Mouse (Mus musculus): ENCODE data around the gene Myo19. TPM values are rescaled to one million over a fixed set of nuclear protein-coding genes. Genes with fewer than 3 reads are reported as not detected.

Myo19 gene
- polyA plus RNA-seq (2014; fragmentation: Illumina TruSeq; extraction: RNeasy Lipid Tissue Mini Kit (QIAGEN cat#74804); ENCODE audit: low read depth, low replicate concordance) = 8.1 TPM

DNA sequence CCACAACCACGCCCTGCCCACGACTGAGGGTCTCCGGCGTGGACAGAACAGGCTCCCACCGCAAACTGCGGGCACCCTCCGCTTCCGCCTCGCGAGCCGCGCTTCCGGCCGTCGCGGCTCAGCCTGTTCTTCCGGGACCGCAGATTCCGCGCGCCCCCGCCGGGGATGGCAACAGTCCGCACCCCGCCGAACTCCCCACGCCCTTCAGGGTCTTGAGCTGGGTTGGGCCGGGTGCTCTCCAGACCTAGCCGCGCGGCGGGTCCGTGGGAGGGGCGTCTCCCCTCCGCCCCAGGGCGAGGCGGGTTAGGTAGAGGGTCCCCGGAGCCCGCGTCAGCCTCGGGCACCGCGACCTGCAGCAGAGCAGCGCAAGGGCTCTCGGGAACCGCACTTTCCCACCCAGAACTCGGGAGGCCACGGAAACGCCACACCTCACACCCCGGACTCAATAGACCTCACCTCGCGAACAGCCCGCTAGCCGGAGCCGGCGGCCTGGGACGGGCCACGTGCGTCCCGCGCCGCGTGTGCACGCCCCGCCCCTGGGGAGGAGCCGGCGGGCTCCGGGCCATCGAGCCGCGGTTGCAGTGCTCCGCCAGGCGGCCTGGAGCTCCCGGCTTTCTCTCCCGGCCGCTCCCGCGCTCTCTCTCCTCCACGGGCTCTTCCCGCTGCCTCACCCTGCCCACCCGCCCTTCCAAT is at the start of gene Myo19, which contains the start of gene Pigw:
Gene Myo19 (plus strand): TSS at position 377 of the 693 bp plus-strand sequence.
Gene Pigw (minus strand): TSS at position 514 of the 693 bp plus-strand sequence.

DNA sequence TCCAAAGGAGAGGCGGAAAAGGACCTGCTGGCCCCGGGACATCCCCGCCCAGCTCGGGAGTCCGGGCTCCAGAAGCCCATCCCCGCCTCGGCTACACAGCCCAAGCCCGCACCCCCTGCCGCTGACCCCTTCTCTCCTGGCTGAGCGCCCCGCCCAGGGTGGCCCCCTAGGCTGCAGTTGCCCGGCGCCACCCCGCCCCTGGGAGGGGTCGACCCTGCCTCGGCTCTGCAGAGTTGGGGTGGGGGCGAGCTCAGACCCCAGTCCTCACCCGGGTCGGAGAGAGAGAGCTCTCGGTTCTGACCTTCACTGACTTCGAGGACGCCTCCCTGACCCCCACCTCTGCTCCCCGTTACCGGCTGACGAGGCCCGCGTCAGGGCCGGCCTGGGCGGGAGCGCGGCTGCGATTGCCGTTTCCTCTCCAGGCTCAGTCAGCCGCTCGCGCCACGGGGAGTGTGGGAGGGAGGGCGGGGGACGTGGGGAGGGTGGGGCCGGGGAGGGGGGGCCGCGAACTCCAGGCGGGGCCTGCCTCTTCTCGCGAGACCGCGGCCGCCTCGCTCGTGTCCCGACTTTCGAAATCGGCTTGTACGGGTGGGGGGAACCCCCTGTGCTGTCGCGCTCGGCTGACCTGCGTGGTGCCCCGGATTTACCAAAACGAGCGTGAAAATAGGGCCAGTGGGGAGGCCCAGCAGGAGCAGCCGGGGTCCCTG is 9.5 kb upstream of the Myo19 start, which contains the start of gene Ggnbp2:
Gene Ggnbp2 (minus strand): TSS at position 481 of the 707 bp plus-strand sequence.

DNA sequence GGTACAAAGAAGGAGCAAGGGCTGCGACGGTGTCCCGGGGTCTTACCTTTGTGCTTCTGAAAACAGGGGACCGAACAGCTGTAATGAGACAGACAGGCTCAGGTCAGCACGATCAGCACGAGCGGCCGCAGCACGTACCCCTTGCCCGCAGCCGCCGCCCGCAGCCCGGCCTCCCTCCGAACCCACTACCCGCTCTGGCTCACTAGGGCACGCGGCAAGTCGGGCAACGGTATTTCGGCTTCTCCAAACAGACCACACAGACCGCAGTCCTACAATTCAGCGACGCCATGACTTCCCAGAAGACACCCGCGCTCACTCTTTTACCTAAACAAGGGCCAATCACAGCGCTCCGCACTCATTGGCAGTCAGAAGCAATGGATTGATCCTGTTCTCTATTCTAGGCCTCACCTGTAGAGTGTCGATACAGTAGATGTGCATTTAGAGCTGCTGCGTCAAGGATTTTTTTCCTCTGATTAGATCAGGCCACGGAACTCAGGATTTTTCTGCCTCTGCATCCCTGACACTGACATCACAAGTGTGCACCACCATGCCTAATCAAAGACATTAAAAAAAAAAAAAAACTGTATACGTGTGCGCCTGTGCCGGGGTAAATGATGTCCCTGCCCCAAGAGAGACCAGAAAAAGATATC is 36.2 kb downstream of the Myo19 start, which contains the start of gene Znhit3:
Gene Znhit3 (minus strand): TSS at position 314 of the 650 bp plus-strand sequence.

DNA sequence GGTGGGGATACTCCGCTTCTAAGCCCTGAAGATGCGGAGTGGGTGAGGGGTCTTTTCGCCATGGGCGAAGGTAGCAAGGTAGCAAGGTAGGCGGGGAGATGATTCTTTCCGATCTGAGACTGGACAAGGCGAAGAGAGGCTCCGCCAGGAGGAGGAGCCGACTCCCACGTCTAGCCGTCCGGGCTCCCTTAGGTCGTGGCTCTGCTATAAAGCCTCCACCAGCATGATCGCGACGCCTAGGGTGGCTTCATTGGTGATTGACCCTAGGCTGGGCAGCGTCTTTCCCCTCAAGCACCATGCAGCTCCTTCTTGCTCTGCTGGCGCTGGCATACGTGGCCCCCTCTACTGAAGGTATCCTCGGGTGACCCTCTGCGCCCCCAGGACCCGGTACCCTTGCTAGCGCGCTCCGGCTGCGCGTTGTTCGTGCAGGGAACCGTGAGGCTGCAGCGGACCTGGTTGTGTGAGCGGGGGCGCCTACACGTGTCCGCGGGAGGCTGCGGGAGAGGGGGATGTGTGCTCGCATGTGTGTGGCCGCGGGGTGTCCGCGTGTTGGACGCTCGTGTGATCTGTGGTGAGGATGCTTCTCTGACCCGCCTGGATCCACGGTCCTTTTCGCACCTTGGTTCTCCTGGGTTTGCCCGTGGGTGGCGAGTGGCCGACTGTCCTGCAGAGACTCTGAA is 77.8 kb downstream of the Myo19 start, which contains the start of gene Car4:
Gene Car4 (plus strand): TSS at position 196 of the 680 bp plus-strand sequence.

Other genes with a start within 250 kb of the Myo19 start
- gene Mrm1, start 60.6 kb upstream of the Myo19 start, polyA plus RNA-seq (2014; fragmentation: Illumina TruSeq; extraction: RNeasy Lipid Tissue Mini Kit (QIAGEN cat#74804); ENCODE audit: low read depth, low replicate concordance) = 7.5 TPM
- gene Dhrs11, start 51.2 kb upstream of the Myo19 start, polyA plus RNA-seq (2014; fragmentation: Illumina TruSeq; extraction: RNeasy Lipid Tissue Mini Kit (QIAGEN cat#74804); ENCODE audit: low read depth, low replicate concordance) = 12.5 TPM
- gene Ggnbp2, start 9.3 kb upstream of the Myo19 start, polyA plus RNA-seq (2014; fragmentation: Illumina TruSeq; extraction: RNeasy Lipid Tissue Mini Kit (QIAGEN cat#74804); ENCODE audit: low read depth, low replicate concordance) = 78.5 TPM
- 6.4 TPM for gene Pigw, start 137 bp downstream of the Myo19 start, polyA plus RNA-seq (2014; fragmentation: Illumina TruSeq; extraction: RNeasy Lipid Tissue Mini Kit (QIAGEN cat#74804); ENCODE audit: low read depth, low replicate concordance)
- 16.7 TPM for gene Znhit3, start 36.2 kb downstream of the Myo19 start, polyA plus RNA-seq (2014; fragmentation: Illumina TruSeq; extraction: RNeasy Lipid Tissue Mini Kit (QIAGEN cat#74804); ENCODE audit: low read depth, low replicate concordance)
- 124 TPM for gene Car4, start 77.6 kb downstream of the Myo19 start, polyA plus RNA-seq (2014; fragmentation: Illumina TruSeq; extraction: RNeasy Lipid Tissue Mini Kit (QIAGEN cat#74804); ENCODE audit: low read depth, low replicate concordance)